Mouse (Mus musculus) heart, adult 2 months (tissue): ENCODE data around the gene Fam213a. TPM values are rescaled to one million over a fixed set of nuclear protein-coding genes. Genes with fewer than 3 reads are reported as not detected.
A peak's percentile ranks its signal among the peaks of the same experiment; 100 is the strongest.

Experiments used
- DNase-seq, 2 experiments: peaks; one replicate each; pipeline ENCODE4 v3.0.0; 2021
- H3K27ac ChIP-seq: fragments of 200-600 bp; 2 replicates; pipeline ENCODE4 v1.8.1; 2022
- H3K27me3 ChIP-seq: fragments of 200-500 bp; 2 replicates; pipeline ENCODE4 v1.6.1; 2012; ENCODE audit warnings: mild to moderate bottlenecking, low read length, inconsistent platforms, mixed read lengths; ENCODE audit not compliant: control insufficient read depth, insufficient read depth
- H3K36me3 ChIP-seq: fragments of 200-500 bp; 2 replicates; pipeline ENCODE4 v1.6.1; 2012; ENCODE audit warnings: low read length, inconsistent platforms; ENCODE audit not compliant: control insufficient read depth, insufficient read depth
- H3K4me1 ChIP-seq: fragments of 200-500 bp; 2 replicates; pipeline ENCODE4 v1.6.1; 2011; ENCODE audit warnings: low read length; ENCODE audit not compliant: control insufficient read depth, insufficient read depth
- H3K4me3 ChIP-seq: fragments of 200-600 bp; 2 replicates; pipeline ENCODE4 v1.8.1; 2022
- H3K79me2 ChIP-seq: fragments of 200-500 bp; replicated peaks from 2 replicates; pipeline ENCODE4 v1.6.1; 2012; ENCODE audit warnings: mild to moderate bottlenecking, inconsistent platforms, low read length, moderate library complexity, mixed read lengths; ENCODE audit not compliant: control insufficient read depth, insufficient read depth
- H3K9ac ChIP-seq: fragments of 200-500 bp; 2 replicates; pipeline ENCODE4 v1.6.1; 2012; ENCODE audit warnings: low read depth, mild to moderate bottlenecking, control low read depth, inconsistent platforms, low read length, mixed read lengths
- CTCF ChIP-seq: fragments of 200-600 bp; IDR thresholded peaks from 2 replicates; pipeline ENCODE4 v1.8.1; 2022; ENCODE audit warnings: antibody characterized with exemption, mild to moderate bottlenecking, moderate library complexity
- EP300 ChIP-seq: fragments of 200-500 bp; IDR thresholded peaks from 2 replicates; pipeline ENCODE4 v1.6.1; 2011; ENCODE audit warnings: low read depth, low read length, control low read depth; ENCODE audit not compliant: insufficient read depth
- POLR2A ChIP-seq: fragments of 200-500 bp; IDR thresholded peaks from 2 replicates; pipeline ENCODE4 v1.6.1; 2011; ENCODE audit warnings: mild to moderate bottlenecking, low read depth, low read length, control low read depth; ENCODE audit not compliant: insufficient read depth
- WGBS: fragments of 180-500 bp; shearing (Covaris S2); methylation state at CpG from one replicate; pipeline ENCODE4 v1.1.7; 2018; 5-methylcytosine and 5-hydroxymethylcytosine counted together
- intact Hi-C: fragments of 180-260 bp; cut with DNase I; formaldehyde crosslinking; loops from one replicate; pipeline ENCODE4 v1.15.1; 2025
- polyA plus RNA-seq: library from polyadenylated mRNA; depleted of rRNA; stranded (reverse); fragments of >200 nt; gene quantifications from 2 replicates; pipeline ENCODE4 v1.2.3, GENCODE M21; 2012
- total RNA-seq, 2 experiments: library from RNA; stranded (reverse); gene quantifications; 2 replicates each; pipeline ENCODE4 v1.2.3; 2021

The Fam213a gene
- total and polyA plus RNA-seq, 3 experiments = 16.6 to 32.4 (median 27.1) TPM

DNA sequence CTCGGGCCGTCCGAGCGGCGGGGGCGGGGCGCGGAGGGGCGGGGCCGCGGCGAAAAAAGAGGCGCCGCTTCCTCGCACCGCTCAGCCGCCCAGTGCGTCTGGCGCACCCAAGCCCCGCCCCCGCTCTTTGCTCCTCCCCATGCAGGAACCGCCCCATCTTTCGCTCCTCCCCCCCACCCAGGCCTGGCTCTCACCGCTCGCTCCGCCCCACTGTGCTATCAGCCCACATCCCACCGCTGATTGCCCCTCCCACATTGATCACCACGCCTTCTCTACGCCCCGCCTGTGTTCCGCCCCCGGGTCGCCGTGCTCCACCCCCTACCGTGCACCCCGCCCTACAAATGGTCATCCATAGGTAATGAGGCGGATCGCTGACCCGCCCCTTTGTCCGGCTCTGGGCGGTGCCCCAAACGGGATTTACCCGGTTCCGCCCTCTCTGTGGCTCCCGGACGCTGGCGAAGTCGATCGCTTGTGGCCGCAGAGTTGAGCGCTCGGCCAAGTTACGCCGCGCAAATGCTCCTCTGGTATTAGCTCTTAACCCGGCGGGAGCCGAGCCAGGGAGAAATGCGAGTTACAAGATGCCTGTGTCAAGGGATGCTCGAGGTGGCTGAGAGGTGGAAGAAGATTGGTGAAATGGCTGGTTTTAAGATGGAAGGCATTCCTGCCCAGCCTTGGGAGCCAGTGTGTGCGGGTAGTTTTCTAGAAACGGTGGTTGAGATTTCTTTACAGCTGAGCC is 46.6 kb downstream of the Fam213a start:
- DNase-seq = peak; percentile 98
- under 1% methylated on average over 45 of the region's 62 CpGs for WGBS
- Histone ChIP-seq H3K79me2 (0 out of 2 replicates have a peak, but pooled peaks cover 7% of the 10 kb centered on the region), H3K4me1 (peaks cover 19% of the 10 kb centered on the region), H3K27ac (peak overlapping the region; percentile 93), H3K36me3 (peaks cover 2% of the 10 kb centered on the region), H3K4me3 (peak overlapping the region; percentile 96), H3K9ac (peak overlapping the region; percentile 71), H3K27me3 (no peaks in the 10 kb centered on the region)
- intact Hi-C loops = no loop called here
- TF ChIP-seq POLR2A (peak; percentile 67), CTCF (no peak)

DNA sequence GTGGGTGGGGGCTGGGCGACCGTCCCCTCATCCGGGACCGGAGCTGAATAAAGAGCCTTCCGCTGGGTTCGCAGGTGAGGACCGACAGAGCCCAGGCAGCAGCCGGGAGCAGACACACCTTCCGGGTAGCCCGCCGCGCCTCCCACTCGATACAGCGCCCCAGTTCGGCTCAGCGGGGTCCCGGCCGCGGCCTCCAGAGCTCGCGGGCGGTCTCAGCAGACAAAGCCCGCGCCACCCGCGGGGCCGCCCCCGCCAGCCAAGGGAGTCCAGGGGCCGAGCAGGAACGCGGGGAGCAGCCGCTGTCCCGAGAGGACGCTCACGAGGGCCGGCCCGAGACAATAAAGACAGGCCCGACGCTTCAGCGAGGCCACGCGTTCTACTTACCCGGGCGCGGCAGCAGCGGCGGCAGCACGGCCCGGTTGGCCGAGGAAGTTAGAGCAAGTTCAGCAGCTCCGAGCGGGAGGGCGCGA is 47.2 kb downstream of the Fam213a start, which contains the start of gene Tspan14:
Gene Tspan14 (minus strand): TSS at position 416 of the 470 bp plus-strand sequence.
- intact Hi-C loops = no loop called here
- Histone ChIP-seq H3K27ac (peak within 1 kb of the TSS; percentile 93), H3K4me3 (peak within 1 kb of the TSS; percentile 96), H3K27me3 (no peaks in the 10 kb centered on the region), H3K79me2 (0 out of 2 replicates have a peak, but pooled peaks cover 7% of the 10 kb centered on the region), H3K4me1 (peaks cover 19% of the 10 kb centered on the region), H3K9ac (peak within 1 kb of the TSS; percentile 90), H3K36me3 (peaks cover 2% of the 10 kb centered on the region)
- under 1% methylated on average over 50 of the region's 54 CpGs for WGBS
- no peak for DNase-seq
- TF ChIP-seq POLR2A (peak; percentile 70; the same call in 1 of the 2 replicates), CTCF (no peak), EP300 (no peak)

DNA sequence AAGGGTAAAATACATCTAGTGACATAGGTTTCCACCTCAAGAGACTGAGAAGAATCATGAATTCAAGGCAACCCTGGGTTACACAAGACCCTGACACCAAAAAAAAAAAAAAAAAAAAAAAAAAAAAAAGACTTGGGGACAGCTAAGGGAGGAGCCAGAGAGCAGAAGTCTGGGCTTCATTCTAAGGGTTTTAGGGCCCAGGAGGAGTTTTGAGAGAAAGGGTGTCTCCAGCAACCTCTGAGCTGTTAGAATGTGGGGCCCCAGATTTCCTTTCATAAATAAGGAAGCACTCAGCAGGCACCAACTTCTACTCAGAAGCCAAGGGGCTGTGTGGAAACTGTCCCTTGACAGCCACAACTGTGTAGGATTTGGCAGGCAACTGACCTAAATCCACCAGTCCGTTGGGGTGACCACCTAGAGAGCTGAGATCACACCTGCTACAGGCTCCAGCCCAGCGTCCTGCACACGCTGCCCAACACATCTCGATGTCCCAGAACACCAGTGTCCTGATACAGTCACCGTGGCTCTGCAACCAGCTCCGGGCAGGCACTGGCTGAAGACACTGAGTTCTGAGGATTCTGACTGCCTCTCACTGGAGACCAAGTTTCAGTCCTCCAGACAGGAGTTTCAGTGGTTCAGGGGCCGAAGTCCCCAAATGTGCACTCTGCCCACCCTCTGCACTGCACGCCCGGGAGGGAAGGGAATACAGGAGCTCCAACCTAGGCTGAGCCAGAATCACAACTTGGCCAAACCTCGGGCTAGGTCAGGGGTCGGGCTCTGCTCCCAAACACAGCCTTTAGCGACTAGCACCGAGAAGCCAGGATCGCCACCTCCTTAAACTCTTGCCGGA is 47.9 kb downstream of the Fam213a start:
- Histone ChIP-seq H3K9ac (peak overlapping the region; percentile 90), H3K79me2 (0 out of 2 replicates have a peak, but pooled peaks cover 7% of the 10 kb centered on the region), H3K4me3 (peak overlapping the region; percentile 96), H3K27me3 (no peaks in the 10 kb centered on the region), H3K4me1 (peaks cover 19% of the 10 kb centered on the region), H3K27ac (peak overlapping the region; percentile 93), H3K36me3 (peaks cover 2% of the 10 kb centered on the region)
- under 1% methylated on average over 15 of the region's 15 CpGs for WGBS
- DNase-seq = peak; percentile 45 to 63
- TF ChIP-seq POLR2A = no peak
- no peak for TF ChIP-seq CTCF
- TF ChIP-seq EP300 = no peak
- intact Hi-C loops = no loop called here

DNA sequence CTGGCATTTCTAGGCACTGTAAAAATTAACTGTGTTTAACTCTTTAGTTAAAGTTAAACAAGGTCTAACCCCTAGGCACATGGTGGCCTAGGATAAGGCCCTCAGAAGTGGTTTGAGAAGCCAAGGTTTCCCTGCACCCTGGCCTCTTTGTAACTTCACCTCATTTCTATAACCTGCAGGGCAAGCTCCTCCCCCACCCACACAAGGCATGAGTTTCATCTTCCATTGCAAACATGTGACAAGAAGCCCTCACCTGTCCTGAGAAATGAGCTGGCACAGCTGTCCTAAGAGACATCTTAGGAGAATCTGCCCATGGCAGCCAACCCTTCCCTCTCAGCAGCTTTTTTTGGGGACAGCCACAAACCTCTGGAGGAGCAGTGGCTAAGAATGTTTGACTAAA is 48.7 kb downstream of the Fam213a start:
- peaks cover 22% of the 10 kb centered on the region for H3K4me1 ChIP-seq
- H3K27ac ChIP-seq = peak overlapping the region; percentile 93
- peaks cover 3% of the 10 kb centered on the region for H3K36me3 ChIP-seq
- no peak overlapping the region; the same call in 1 of the 2 replicates for H3K4me3 ChIP-seq
- 0 out of 2 replicates have a peak, but pooled peaks cover 7% of the 10 kb centered on the region for H3K79me2 ChIP-seq
- no peak overlapping the region; the same call in 1 of the 2 replicates for H3K9ac ChIP-seq
- TF ChIP-seq EP300 (no peak), CTCF (no peak), POLR2A (no peak)
- DNase-seq = no peak
- intact Hi-C loops = no loop called here
- no peaks in the 10 kb centered on the region for H3K27me3 ChIP-seq

DNA sequence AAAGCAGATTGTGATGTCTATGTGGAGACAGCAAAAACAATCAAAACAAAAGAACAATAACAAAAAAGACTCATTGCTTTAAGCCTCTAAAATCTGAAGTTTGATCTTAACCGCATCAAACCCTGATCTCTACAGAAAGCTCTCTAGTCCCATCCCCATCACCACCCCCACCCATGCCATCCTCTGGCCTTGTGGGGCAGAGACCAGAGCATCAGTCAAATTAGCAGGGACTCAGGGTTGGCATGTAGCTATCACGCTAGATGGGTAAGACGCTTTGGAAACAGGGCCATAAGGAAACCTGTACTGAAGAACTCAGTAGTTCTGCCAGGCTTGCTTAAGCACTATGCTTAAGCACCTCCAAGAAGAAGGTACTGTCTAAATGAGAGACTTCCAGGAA is 49.4 kb downstream of the Fam213a start:
- WGBS = 95% methylated on average over 3 of the region's 3 CpGs
- intact Hi-C loops = no loop called here
- no peak for TF ChIP-seq CTCF
- TF ChIP-seq EP300 = no peak
- TF ChIP-seq POLR2A = no peak
- Histone ChIP-seq H3K36me3 (peaks cover 6% of the 10 kb centered on the region), H3K4me1 (peaks cover 28% of the 10 kb centered on the region), H3K4me3 (no peak overlapping the region), H3K27me3 (no peaks in the 10 kb centered on the region), H3K9ac (no peak overlapping the region), H3K79me2 (0 out of 2 replicates have a peak, but pooled peaks cover 7% of the 10 kb centered on the region), H3K27ac (no peak overlapping the region)
- DNase-seq = no peak
